Mouse (Mus musculus): ENCODE measurements around the gene Ifih1. TPM values are rescaled to one million over a fixed set of nuclear protein-coding genes. Genes with fewer than 3 reads are reported as not detected.

Ifih1 gene
- polyA plus RNA-seq (2012; rRNA removed): 5.1 and 7.2 TPM in 2 replicates

GRCm38 (mm10) chr2:62646014-62646645, at the start of gene Ifih1:
Ifih1 (minus strand) TSS chr2:62646255.

GRCm38 (mm10) chr2:62664135-62664670, 18.1 kb upstream of the Ifih1 start, which contains the start of gene Gca:
Gca (plus strand) TSS chr2:62664285.

GRCm38 (mm10) chr2:62573753-62574159, 72.3 kb downstream of the Ifih1 start, which contains the start of gene Fap:
Fap (minus strand) TSS chr2:62574075.

Other genes with a start within 250 kb of the Ifih1 start
- gene Dpp4, start 234.0 kb downstream of the Ifih1 start, polyA plus RNA-seq (2012; rRNA removed): 1.8 and 2.3 TPM in 2 replicates
- gene Gcg, start 162.6 kb downstream of the Ifih1 start, polyA plus RNA-seq (2012; rRNA removed): not detected in 2 replicates
- gene Fap, start 72.2 kb downstream of the Ifih1 start, polyA plus RNA-seq (2012; rRNA removed): 0.69 and 0.76 TPM in 2 replicates
- 3.7 and 6.1 TPM in 2 replicates for gene Gca, start 18.0 kb upstream of the Ifih1 start, polyA plus RNA-seq (2012; rRNA removed)